Mouse (Mus musculus): ENCODE data around the gene Gpr88. TPM values are rescaled to one million over a fixed set of nuclear protein-coding genes. Genes with fewer than 3 reads are reported as not detected.

The Gpr88 gene
- polyA plus RNA-seq (2012; fragmentation: generic; extraction: Trizol): under 1 TPM in 1 of 2 experiments, not detected in 1; 0.21 TPM

DNA sequence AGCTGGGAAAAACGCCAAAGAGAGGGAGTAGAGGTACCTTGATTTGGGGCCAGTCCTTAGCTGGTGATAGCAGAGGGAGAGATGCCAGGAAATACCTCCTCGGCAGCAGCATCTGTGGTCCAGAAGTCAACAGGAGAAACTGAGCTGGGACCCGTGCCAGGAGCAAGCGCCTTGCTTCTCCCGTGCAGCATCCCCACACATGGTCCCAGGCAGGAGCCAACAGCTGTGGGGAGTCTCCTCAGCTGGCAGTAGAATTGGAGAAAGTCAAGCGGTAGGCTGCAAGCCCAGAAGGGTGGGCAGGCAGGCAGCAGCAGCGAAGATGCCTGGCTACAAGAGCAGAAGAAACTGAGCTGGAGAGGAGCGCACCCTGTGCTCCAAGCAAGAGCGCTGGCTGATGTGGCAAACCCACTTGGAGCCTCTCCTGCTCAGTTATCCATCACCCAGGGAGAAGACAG, at the start of gene Gpr88:
Gpr88 (minus strand) TSS at position 427 of the 455 bp plus-strand sequence.

Other genes starting within 250 kb of the Gpr88 start
- 1 to 10 TPM; 1.5 to 6.7 TPM for gene Slc30a7, start 246.1 kb downstream of the Gpr88 start, polyA plus RNA-seq (2012; fragmentation: generic; extraction: Trizol)
- gene Extl2, start 246.0 kb downstream of the Gpr88 start, polyA plus RNA-seq (2012; fragmentation: generic; extraction: Trizol): 10 to 100 TPM in 1 of 2 experiments, 1 to 10 TPM in 1; 1.2 to 14.4 TPM
- 10 to 100 TPM in 1 of 2 experiments, 1 to 10 TPM in 1; 1.3 to 81.1 TPM for gene Vcam1, start 123.8 kb downstream of the Gpr88 start, polyA plus RNA-seq (2012; fragmentation: generic; extraction: Trizol)
- gene Cdc14a, start 170.5 kb upstream of the Gpr88 start, polyA plus RNA-seq (2012; fragmentation: generic; extraction: Trizol): under 1 TPM; 0.07 to 0.78 TPM